Mouse (Mus musculus) retina, postnatal 7 days (tissue): ENCODE measurements around the gene 4930447C04Rik.

ENCODE experiments used
- DNase-seq: peaks from one replicate; pipeline ENCODE4 v3.0.0-alpha.2; 2012; ENCODE audit warnings: low read depth, low spot score

The 4930447C04Rik gene

DNA sequence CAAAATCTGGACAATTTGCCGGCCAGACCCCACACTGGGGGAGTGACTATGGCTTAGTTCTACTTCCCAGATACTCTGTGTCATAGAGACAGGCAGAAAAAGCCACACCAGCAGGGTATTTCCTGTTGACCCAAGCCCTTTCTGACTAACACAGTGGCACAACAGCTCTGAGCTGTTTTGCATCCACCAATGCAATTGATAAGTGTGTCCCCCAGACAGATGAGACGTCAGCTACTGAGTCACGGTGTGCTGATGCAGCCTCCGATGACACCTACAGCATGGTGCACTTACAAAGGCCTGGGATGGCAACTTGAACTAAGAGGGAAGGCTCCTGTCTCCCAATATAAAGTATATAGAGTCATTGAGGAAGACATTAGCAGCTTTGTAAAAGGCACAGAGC is 103.3 kb downstream of the 4930447C04Rik start:
- no peak for DNase-seq

DNA sequence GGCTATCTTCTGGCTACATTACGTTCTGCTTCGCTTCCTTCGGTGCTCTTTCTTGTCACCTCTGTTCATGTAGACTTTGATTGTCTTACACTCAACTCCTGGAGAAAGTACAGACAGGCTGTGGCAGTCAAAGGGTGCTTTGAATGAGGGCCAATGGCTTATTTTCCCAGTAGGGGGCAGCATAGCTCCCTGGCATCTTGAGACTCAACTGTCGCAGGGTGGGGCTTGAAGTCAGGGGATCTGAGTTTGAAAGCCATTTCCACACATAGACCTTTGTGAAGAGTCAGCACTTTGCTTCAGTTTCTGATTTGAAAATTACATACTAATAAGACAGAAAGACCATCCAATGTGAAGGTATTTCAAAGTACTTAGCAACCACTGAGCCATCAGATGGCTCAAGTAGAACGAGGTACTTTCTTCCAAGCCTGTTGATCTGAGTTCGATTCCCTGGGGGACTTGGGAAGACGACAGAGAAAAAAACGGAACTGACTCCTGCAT is 105.0 kb downstream of the 4930447C04Rik start:
- DNase-seq: no peak

DNA sequence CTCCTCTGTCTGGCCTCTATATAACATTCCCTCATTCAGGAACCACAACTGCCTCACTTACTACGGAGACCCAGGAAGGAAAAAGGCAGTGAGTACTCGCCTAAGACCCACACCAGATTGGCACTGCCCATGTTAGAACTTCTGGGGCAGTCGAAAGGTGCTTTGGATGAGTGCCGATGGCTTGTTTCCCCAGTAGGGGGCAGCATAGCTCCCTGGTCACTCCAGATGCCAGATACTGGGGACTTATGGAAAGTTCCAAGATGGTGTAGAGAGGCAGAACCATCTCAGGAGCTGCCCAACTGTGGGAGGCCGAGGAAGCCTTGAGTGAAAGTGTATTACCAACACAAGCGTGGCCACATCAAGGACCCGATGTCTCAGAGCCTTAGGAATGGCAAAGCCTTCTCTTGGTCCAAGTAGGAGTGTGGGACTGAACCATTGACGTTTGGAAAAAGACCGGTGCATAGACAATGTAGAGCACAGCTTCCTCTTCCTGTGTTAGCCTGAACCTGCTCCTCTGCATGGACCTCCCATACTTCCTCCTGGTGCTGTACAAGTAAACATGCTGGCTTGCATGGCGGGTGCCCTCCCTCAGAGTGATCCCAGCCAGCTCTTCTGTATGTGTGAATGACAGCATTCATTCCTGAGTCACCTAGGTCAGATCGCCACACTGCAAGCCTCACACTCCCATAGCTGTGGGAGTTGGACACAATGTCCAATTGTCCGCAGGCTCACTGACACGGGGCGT is 105.6 kb downstream of the 4930447C04Rik start:
- DNase-seq: no peak

DNA sequence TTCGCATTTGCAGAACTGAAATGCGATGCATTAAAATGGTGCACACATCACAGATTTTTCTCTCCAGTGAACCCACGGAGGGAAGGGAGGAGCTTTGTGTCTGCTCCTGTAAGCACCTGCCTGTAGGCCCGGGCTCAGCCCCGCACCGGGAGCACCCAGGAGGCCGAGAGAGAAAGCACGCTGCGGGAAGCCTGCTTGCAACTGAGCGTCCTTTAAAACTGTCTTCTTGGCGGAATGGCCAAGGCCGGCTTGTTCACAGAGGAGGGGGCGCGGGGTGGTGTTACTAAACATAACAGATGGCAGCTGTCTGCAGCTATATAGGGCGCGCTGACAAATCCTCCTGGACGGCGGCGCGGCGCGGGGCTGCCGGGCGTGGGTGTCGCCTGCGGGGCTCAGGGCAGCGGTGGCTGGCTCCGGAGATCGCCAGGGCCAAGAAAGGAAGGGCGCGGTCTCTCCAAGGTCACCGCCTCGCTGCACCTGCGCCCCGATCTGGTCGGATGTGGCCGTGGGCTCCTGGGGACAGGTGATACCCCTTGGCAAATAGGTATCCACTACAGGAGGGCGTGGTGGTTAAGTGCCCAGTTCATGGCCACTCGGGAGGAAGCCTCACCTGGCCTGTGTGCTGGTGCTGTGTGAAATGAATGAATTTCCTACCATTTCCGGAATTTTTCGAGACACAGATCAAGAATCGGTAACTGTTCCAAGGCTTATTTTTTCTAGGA is 108.7 kb downstream of the 4930447C04Rik start:
- peak; percentile 79 for DNase-seq
